In the genomic region with DNA sequence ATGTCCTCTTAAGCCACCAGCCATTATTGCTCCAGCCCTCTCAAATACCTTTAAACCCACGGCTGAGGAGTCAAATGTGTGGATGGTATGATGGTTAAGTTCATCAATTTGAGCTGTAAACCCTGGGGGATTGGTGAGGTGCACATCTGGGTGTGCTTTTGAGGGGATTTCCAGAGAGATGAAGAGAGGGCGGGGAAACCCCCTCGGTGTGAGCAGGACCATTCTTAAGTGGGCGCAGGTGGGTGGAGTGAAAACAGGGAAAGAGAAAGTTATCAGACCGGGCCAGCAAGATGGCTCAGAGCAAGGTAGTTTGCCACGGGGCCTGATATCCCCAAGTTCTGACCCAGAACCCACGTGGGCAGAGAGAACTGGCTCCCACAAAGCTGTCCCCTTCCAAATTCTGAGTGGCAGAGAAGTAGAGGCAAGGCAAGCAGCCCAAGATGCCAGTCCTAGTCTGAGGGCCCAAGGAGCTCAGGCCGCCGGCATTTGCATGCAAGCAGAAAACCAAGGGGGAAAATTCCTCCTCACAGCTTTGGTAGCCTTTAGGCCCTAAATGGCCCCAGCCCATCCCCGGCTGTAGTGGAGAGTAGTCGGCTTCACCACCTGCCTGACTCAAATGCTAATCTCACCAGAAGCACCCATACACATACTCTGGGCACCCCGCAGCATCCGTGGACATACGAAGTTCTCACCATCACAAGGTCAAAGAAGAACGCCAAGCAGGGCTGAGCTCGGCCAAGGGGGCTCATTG, we compare ENCODE assay signal across 26 mouse cellular contexts. TPM values are rescaled to one million over a fixed set of nuclear protein-coding genes. Genes with fewer than 3 reads are reported as not detected.
DNase-seq lines count a peak whose midpoint lies in the region; TF ChIP-seq lines count a peak whose summit lies in the region.
"Had no signal": no experiment of that assay in that cellular context is flagged by ENCODE, and none has a peak within 500 bp of the region (broad histone marks: within the 10 kb centered on the region; RNA-seq: fewer than 3 reads in every experiment).

No protein-coding gene starts in this region.

- no peaks in the 10 kb centered on the region for H3K27me3 ChIP-seq in kidney, adult 2 months (replicated peaks; ENCODE audit: control insufficient read depth, insufficient read depth, low read length)
- H3K27me3 ChIP-seq: forebrain, embryonic 13.5 days; heart, embryonic 12.5 days; midbrain, embryonic 15.5 days; neural tube, embryonic 15.5 days; stomach, embryonic 15.5 days had no signal

- WGBS in kidney, adult 2 months = 84% methylated on average over 16 of the region's 16 CpGs

- TF ChIP-seq POLR2A in kidney, adult 2 months (IDR thresholded peaks at IDR 0.05; ENCODE audit: low read depth, low read length) = no peak

- DNase-seq in lung, postnatal 25 days (ENCODE audit: low spot score) = peak; percentile 14
- no peak for DNase-seq in lung, postnatal 4 days
- peak; percentile 79 for DNase-seq in CD4-positive, CD25-positive, alpha-beta regulatory T cell, adult 2 months (ENCODE audit: low read depth, low spot score)
- peak; percentile 82 for DNase-seq in induced T-regulatory cell, adult 2 months (ENCODE audit: low read depth)
- peak; percentile 59 to 62 for DNase-seq in spleen, adult 18-20 months
- no peak for DNase-seq in cerebellum, adult 11 months
- no peak for DNase-seq in kidney, adult 2 months
- no peak for DNase-seq in adrenal gland, adult 18-20 months (ENCODE audit: low spot score in 2 of 2)
- DNase-seq: adrenal gland, adult 8-10 months; cerebellum, adult 2 months; cerebellum, postnatal 25 days; embryo, embryonic 11 days; heart, postnatal 10 days; kidney, adult 11 months; layer of hippocampus, adult 9-11 months; lung, postnatal 14 days; thymus, postnatal 4 days had no signal

- H3K4me3 ChIP-seq in kidney, adult 2 months (ENCODE audit: insufficient read depth, low read depth, low read length) = no peak overlapping the region
- H3K4me3 ChIP-seq: forebrain, embryonic 13.5 days; heart, embryonic 12.5 days; hindbrain, embryonic 10.5 days; midbrain, embryonic 15.5 days; myocyte; neural tube, embryonic 15.5 days; stomach, embryonic 15.5 days had no signal

- H3K27ac ChIP-seq in kidney, adult 2 months (ENCODE audit: insufficient read depth, low read depth, low read length) = no peak overlapping the region
- H3K27ac ChIP-seq: forebrain, embryonic 13.5 days; hindbrain, embryonic 10.5 days; hindbrain, postnatal 0 days; kidney, postnatal 0 days; midbrain, embryonic 15.5 days; neural tube, embryonic 15.5 days; stomach, embryonic 15.5 days had no signal

- TF ChIP-seq CTCF in kidney, adult 2 months (conservative IDR thresholded peaks at IDR 0.05; ENCODE audit: insufficient read depth, insufficient read length, low read depth, low read length) = no peak

- no peaks in the 10 kb centered on the region for H3K36me3 ChIP-seq in kidney, adult 2 months (ENCODE audit: control insufficient read depth, insufficient read depth, low read length)
- H3K36me3 ChIP-seq: heart, embryonic 12.5 days; hindbrain, embryonic 10.5 days; midbrain, embryonic 15.5 days; neural tube, embryonic 15.5 days; stomach, embryonic 15.5 days had no signal

- H3K4me1 ChIP-seq in kidney, adult 2 months (ENCODE audit: control insufficient read depth, insufficient read depth, low read length) = no peaks in the 10 kb centered on the region
- H3K4me1 ChIP-seq: forebrain, embryonic 13.5 days; heart, embryonic 12.5 days; midbrain, embryonic 15.5 days; neural tube, embryonic 15.5 days; stomach, embryonic 15.5 days had no signal

RNA-seq across cellular contexts. Expression of a gene that starts 33.5 kb away (rescaled TPM):
- polyA plus RNA-seq in kidney, adult 2 months (2012; rRNA removed) = 20.1 and 20.7 TPM in 2 replicates
- 10 to 100 TPM; 42.5 to 58.2 TPM for total RNA-seq in adrenal gland, adult 18-20 months (2021)

Comparison
In these comparisons a context has a peak if more than half of its experiments do, and no peak if none do; other contexts are left out.
1. DNase-seq: peak in lung, postnatal 25 days (single experiment), CD4-positive, CD25-positive, alpha-beta regulatory T cell, adult 2 months (single experiment), induced T-regulatory cell, adult 2 months (single experiment) and spleen, adult 18-20 months (2 of 2); none in lung, postnatal 4 days (0 of 2), cerebellum, adult 11 months (single experiment), kidney, adult 2 months (single experiment) and adrenal gland, adult 18-20 months (0 of 2).